Mouse (Mus musculus): ENCODE measurements around the gene Adam22. TPM values are rescaled to one million over a fixed set of nuclear protein-coding genes. Genes with fewer than 3 reads are reported as not detected.

Gene Adam22
- 20.8 and 24.8 TPM in 2 replicates for polyA plus RNA-seq (2015; fragmentation: Nextera tagmentation; extraction: Ambion mirVana)

DNA sequence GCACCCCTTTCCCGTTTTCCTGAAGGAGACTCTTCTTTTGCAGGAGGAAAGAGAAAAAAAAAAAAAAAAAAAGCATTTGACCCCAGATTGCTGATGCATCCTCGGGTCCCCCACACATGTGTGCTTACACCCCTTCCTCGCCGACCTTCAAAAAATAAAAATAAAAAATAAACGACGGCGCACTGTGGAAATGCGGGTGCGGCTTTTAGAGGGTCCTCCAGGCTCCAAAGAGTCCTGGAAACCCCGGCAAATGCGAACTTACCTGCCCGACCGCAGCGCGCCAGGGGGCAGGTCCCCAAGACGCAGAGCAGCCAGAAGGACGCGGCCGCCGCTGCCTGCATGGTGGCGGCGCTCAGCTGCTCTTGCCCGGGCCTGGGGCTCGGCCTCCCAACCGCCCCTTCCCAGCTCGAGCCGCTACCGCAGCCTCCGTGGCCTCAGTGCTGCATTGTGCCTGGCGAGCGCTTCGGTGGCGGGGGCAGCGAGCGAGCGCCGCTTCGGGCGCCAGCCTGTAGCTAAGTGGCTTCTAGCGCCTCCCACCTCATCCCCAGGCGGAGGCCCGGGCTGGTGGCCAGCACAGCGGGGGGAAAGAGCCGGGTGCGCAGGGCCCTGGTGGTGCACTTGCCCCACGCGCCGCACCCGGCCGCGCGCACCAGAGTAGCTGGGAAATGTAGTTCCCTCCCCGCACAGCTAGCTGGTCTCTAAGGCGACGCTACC lies at the start of gene Adam22:
TSS of gene Adam22 (minus strand) at position 547 of the 714 bp plus-strand sequence.
- Histone ChIP-seq H3K4me2 (peak within 1 kb of the TSS; percentile 78), H3K36me3 (ENCODE audit: poor library complexity, severe bottlenecking) (no peaks in the 10 kb centered on the region), H3K9ac (peak within 1 kb of the TSS; percentile 84), H3K9me3 (replicated peaks) (no peaks in the 10 kb centered on the region), H3K27me3 (no peaks in the 10 kb centered on the region), H3K4me3 (peak within 1 kb of the TSS; percentile 81), H3K27ac (peak within 1 kb of the TSS; percentile 84), H3K4me1 (peaks cover 8% of the 10 kb centered on the region)
- WGBS: under 1% methylated on average over 41 of the region's 55 CpGs
- peak; percentile 96 for ATAC-seq

DNA sequence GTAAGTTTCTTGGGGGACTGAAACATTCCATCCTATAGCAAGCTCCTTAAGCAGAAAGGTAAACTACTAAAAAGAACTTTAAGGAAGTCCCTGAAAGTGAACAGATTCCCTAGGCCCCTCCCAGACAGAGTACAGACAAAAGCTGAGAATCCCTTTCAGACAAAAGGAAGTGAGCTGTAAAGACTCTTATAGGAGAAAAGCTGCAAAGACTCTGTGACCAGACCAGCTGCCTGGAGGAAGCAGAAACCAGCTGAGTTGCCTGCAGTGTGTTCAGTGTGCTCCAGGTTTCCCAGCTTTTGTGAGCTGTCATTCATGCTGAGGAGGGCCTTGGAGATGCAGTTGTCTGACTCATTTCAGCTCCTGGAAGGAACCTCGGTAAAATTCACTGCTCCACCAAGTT lies 49.5 kb upstream of the Adam22 start:
- Histone ChIP-seq H3K9ac (no peak overlapping the region), H3K4me1 (peaks cover 10% of the 10 kb centered on the region), H3K27ac (no peak overlapping the region), H3K4me3 (no peak overlapping the region), H3K9me3 (replicated peaks) (no peaks in the 10 kb centered on the region), H3K27me3 (no peaks in the 10 kb centered on the region), H3K36me3 (ENCODE audit: poor library complexity, severe bottlenecking) (peaks cover 45% of the 10 kb centered on the region), H3K4me2 (no peak overlapping the region)
- ATAC-seq: no peak
- 22% methylated on average over 1 of the region's 1 CpGs for WGBS

DNA sequence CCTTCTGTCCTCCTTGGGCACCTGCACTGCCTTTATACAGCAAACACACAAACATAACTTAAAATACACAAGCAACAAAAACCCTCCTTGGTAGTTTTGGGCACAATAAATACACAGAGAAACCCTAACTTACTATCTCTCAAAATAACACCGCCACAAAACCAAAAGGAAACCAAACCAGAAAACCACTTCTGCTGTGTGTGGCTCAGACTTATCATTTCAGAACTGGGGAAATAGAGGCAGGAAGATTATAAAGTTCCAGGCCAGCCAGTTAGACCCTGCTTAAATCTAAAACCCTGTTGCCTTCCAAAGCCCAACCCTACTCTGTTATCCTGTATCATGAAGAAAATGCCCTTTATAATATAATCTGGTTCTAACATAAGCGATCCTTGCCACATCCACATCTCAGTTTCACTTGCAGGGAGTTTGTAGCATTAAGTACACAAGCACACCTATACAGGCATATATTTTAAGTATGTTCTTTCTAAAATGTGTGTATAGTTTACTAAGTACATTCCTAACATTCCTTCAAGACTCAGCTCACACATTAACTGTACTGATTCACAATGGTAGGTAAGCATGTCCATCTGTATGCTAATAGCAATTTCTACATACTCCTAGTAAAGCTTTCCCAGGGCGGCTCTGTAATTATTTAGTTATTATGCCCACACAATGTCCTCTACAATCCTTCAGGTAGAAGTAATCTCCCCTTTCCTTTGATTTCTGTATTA lies 48.9 kb upstream of the Adam22 start:
- 85% methylated on average over 3 of the region's 3 CpGs for WGBS
- no peak overlapping the region for H3K4me3 ChIP-seq
- no peaks in the 10 kb centered on the region for H3K9me3 ChIP-seq (replicated peaks)
- H3K9ac ChIP-seq: no peak overlapping the region
- H3K4me2 ChIP-seq: no peak overlapping the region
- no peak for ATAC-seq
- peaks cover 47% of the 10 kb centered on the region for H3K36me3 ChIP-seq (ENCODE audit: poor library complexity, severe bottlenecking)
- H3K27me3 ChIP-seq: no peaks in the 10 kb centered on the region
- peaks cover 10% of the 10 kb centered on the region for H3K4me1 ChIP-seq
- no peak overlapping the region for H3K27ac ChIP-seq

DNA sequence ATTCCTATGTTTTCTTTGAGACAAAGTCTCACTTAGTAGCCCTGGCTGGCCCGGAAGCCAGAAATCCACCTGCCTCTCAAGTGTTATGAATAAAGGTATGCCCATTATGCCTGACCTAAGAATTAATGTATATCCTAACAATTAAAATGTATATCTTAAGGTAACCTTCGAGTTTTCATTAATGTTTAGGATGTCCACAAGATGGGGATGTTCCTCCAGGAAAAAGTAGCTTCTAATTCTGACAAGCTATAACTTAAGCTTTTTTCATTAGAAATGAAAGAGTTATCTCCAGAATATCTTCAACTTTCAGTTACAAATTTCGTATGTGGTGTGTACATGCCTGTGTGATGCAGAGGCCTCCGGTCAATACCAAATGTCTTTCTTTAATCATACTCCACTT lies 40.8 kb upstream of the Adam22 start:
- no peak overlapping the region for H3K27ac ChIP-seq
- no peaks in the 10 kb centered on the region for H3K9me3 ChIP-seq (replicated peaks)
- no peaks in the 10 kb centered on the region for H3K4me1 ChIP-seq
- H3K27me3 ChIP-seq: no peaks in the 10 kb centered on the region
- H3K4me3 ChIP-seq: no peak overlapping the region
- H3K4me2 ChIP-seq: no peak overlapping the region
- H3K36me3 ChIP-seq (ENCODE audit: poor library complexity, severe bottlenecking): peaks cover 51% of the 10 kb centered on the region
- no peak for ATAC-seq
- 94% methylated on average over 4 of the region's 4 CpGs for WGBS
- H3K9ac ChIP-seq: no peak overlapping the region

DNA sequence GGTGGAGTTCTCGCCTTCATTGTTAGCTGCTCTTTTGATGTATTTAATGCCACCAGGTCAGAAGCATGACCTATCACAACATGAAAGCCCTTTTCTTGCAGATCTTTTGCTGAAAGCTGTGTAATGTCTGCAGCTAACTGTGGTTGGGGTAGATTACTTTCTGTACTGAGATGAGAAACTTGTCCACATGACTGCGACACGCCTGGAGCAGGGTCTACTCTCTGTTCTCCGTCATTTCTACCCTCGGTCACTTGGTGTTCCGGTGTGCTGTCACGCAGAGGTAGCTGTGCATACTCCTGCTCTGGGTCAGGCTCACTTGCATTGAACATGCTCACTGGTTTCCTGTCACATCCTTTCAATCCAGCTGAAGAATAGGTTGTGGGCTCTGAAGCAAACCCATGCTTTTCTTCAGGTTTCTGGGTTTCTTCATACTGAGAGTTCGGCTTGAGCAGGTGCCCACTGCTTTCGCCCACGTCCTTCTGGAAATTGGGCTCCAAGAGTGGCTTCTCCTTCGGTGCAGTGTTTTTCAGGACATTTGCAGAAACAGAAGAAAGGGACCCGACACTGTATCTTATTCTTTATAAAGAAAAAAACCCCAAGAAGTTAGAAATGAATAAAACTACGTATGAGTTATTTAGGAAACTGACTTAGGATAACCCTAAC lies 29.8 kb upstream of the Adam22 start:
- no peak for ATAC-seq
- Histone ChIP-seq H3K4me2 (no peak overlapping the region), H3K36me3 (ENCODE audit: poor library complexity, severe bottlenecking) (peaks cover 50% of the 10 kb centered on the region), H3K4me3 (no peak overlapping the region), H3K4me1 (no peaks in the 10 kb centered on the region), H3K9me3 (replicated peaks) (no peaks in the 10 kb centered on the region), H3K9ac (no peak overlapping the region), H3K27ac (no peak overlapping the region), H3K27me3 (no peaks in the 10 kb centered on the region)
- WGBS: 92% methylated on average over 13 of the region's 13 CpGs

DNA sequence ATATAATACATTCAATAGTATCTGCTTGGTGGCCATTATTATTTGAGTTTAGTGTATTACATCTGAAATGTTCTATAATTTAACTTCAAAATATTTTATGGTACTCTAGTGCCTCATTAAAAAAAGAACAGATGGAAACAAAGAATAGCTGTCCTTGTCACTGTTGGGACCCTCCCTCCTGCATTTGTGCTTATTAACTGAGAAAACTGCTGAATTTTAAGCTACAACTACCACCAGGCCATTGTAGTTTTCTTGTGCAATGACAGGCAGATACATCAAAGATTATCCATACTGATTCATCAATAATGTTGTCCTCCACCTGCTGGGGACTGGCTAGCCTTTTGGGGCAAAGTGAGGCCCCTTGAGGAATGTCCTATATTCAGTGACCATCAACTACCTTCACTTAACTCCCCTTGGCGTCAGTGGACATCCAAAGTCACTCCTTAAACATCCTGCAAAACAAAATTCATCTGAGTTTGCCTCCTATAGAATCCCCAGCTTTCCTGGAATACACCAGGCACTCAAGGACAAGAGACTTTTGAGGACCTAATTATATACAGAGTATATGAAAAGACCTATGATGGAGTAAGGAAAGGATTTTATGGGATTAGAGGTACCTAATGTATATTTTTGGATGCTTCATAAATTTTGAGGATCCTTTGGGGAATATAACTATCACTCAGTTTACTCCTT lies 26.1 kb upstream of the Adam22 start:
- 80% methylated on average over 1 of the region's 1 CpGs for WGBS
- ATAC-seq: no peak

DNA sequence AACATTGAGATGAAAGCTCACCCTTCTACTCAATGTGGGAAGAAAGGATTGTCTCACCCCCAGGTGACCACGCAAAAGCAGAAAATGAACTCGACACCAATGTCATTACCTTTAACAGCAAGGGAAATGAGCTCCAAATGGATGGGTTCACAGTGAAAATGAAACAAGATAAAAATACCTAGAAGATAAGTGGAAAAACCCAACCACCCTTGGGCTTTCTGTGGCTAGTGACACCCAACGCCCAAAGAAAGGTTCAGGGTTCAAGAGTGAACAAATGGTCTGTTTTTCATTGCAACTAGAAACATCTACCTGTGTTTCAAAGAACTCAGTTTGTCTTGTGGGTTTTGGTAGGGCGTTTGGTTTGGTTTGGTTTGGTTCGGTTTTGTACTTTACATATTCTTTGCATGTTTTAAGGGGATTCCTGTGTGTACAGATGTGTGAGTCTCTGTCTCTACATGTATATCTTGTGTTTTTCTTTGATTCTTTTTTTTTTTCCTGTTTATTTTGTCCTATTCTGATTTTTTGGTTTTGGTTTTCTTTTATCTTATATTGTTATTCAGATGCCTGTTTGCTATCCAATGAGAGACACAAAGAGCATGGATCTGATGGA lies 6.4 kb upstream of the Adam22 start:
- Histone ChIP-seq H3K36me3 (ENCODE audit: poor library complexity, severe bottlenecking) (no peaks in the 10 kb centered on the region), H3K9me3 (replicated peaks) (no peaks in the 10 kb centered on the region), H3K4me2 (no peak overlapping the region), H3K27me3 (no peaks in the 10 kb centered on the region), H3K27ac (no peak overlapping the region), H3K4me1 (no peaks in the 10 kb centered on the region), H3K4me3 (no peak overlapping the region), H3K9ac (no peak overlapping the region)
- ATAC-seq: no peak
- 86% methylated on average over 5 of the region's 5 CpGs for WGBS

More for the DNA sequence above, 26.1 kb upstream of the Adam22 start:
- H3K9ac ChIP-seq: no peak overlapping the region
- no peak overlapping the region for H3K4me2 ChIP-seq
- H3K9me3 ChIP-seq (replicated peaks): no peaks in the 10 kb centered on the region
- H3K4me3 ChIP-seq: no peak overlapping the region
- no peaks in the 10 kb centered on the region for H3K4me1 ChIP-seq
- no peaks in the 10 kb centered on the region for H3K27me3 ChIP-seq
- H3K27ac ChIP-seq: no peak overlapping the region
- H3K36me3 ChIP-seq (ENCODE audit: poor library complexity, severe bottlenecking): peaks cover 35% of the 10 kb centered on the region

DNA sequence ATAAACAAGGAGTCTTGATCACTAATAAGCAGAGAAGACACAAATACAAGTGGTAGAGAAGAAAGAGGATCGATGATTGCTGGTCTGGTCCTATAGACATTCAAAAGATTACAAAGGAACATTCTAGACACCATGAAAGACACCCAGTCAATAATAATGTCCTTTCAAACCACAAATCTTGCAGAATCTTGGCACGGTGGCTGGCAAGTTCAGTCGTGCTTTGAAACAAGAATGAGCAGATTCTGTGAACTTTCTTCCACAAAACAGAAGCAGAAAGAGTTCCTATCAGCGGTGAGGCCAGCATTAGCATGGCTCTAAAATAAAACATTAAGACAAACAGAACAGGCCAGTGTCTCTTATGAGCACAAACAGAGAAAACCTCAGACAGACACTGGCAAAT lies 5.5 kb upstream of the Adam22 start:
- 80% methylated on average over 4 of the region's 4 CpGs for WGBS
- ATAC-seq: no peak
- H3K4me2 ChIP-seq: no peak overlapping the region
- H3K36me3 ChIP-seq (ENCODE audit: poor library complexity, severe bottlenecking): no peaks in the 10 kb centered on the region
- no peaks in the 10 kb centered on the region for H3K4me1 ChIP-seq
- H3K27me3 ChIP-seq: no peaks in the 10 kb centered on the region
- H3K9ac ChIP-seq: no peak overlapping the region
- no peaks in the 10 kb centered on the region for H3K9me3 ChIP-seq (replicated peaks)
- no peak overlapping the region for H3K27ac ChIP-seq
- no peak overlapping the region for H3K4me3 ChIP-seq

DNA sequence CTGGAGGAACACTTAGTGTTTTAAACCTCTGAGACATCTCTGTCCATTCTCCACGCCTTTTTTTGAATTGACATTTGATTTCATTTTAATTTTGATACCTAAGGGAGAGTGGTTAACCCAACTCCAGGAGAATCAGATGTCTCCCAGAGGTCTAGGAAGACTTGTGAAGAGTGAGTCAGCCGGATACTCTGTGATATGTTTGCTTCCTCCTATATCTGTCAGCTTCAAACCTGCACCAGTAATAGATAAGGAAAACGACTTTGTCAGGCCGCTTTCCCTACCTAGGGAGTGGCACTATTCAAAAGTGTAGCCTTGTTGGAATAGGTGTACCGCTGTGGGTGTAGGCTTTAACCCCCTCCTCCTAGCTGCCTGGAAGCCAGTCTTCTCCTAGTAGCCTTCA lies 821 bp upstream of the Adam22 start:
- H3K4me2 ChIP-seq: no peak overlapping the region
- H3K27ac ChIP-seq: no peak overlapping the region
- H3K36me3 ChIP-seq (ENCODE audit: poor library complexity, severe bottlenecking): no peaks in the 10 kb centered on the region
- WGBS: 88% methylated on average over 5 of the region's 5 CpGs
- peaks cover 8% of the 10 kb centered on the region for H3K4me1 ChIP-seq
- no peak overlapping the region for H3K9ac ChIP-seq
- H3K9me3 ChIP-seq (replicated peaks): no peaks in the 10 kb centered on the region
- ATAC-seq: no peak
- no peaks in the 10 kb centered on the region for H3K27me3 ChIP-seq
- no peak overlapping the region for H3K4me3 ChIP-seq

DNA sequence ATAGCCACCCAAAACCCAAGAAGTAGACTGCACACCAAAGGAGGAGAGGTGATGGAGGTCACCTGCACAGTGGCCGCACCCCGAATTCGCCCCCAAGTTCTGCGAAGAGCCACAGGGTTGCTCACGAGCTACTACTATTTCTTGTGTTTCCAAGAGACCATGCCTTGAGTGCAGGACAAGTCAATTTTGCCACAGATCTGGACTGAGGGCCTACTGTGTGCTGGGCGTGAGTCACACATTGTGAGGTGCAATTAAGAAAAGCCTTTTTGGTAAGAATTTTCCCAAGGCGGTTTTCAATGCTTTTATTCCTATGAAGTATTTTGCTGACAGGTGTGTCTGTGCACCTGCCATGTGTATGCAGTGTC lies 350 bp upstream of the Adam22 start:
- ATAC-seq: no peak
- Histone ChIP-seq H3K4me3 (peak overlapping the region; percentile 81), H3K4me2 (peak overlapping the region; percentile 78), H3K9me3 (replicated peaks) (no peaks in the 10 kb centered on the region), H3K4me1 (peaks cover 8% of the 10 kb centered on the region), H3K36me3 (ENCODE audit: poor library complexity, severe bottlenecking) (no peaks in the 10 kb centered on the region), H3K9ac (peak overlapping the region; percentile 84; the same call in 1 of the 2 replicates), H3K27me3 (no peaks in the 10 kb centered on the region), H3K27ac (no peak overlapping the region)
- 32% methylated on average over 7 of the region's 7 CpGs for WGBS

DNA sequence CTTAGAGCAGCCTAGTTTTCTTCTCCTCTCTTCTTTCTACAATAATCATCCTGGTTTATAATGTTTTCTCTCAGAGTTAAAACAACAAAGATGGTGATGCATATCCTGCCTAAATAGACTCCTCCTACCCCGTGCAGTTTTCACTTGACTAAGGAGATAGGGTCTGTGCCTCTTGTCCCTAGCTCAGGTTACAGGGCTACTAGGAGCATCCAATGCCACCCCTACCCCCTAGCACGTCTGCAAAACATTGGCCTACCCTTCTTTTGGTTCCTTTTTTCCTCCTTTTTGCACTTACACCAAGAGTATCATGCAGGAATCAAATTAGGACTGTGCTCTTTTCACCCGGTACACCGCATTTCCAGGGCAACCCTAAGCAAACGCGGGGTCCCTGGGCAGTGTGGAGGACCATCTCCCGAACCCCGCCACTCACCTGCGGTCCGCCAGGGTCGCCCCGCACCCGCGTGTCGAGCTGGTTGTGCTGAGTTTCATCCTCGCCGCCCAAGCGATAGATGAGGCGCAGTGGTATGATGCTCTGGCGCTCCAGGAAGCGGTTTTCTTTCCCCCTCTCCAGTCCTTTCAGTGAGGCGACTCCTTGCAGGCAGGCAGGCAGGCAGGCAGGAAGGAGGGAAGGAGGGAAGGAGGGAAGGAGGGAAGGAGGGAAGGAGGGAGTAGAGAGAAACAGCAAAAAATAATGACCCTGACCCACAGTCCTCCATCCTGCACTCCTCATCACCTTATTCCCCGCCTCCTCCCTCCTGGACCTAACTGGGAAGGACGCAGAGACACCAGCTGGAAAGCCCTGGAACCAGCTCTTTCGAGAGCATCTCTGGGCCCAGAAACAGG lies 968 bp downstream of the Adam22 start:
- H3K27ac ChIP-seq: 0 out of 2 replicates have a peak overlapping the region, but pooled peaks have one; percentile 84
- no peaks in the 10 kb centered on the region for H3K27me3 ChIP-seq
- peak overlapping the region; percentile 81 for H3K4me3 ChIP-seq
- H3K9me3 ChIP-seq (replicated peaks): no peaks in the 10 kb centered on the region
- peak; percentile 44 for ATAC-seq
- no peaks in the 10 kb centered on the region for H3K36me3 ChIP-seq (ENCODE audit: poor library complexity, severe bottlenecking)
- peak overlapping the region; percentile 84 for H3K9ac ChIP-seq
- H3K4me2 ChIP-seq: peak overlapping the region; percentile 78
- peaks cover 8% of the 10 kb centered on the region for H3K4me1 ChIP-seq
- WGBS: under 1% methylated on average over 24 of the region's 25 CpGs
